Mouse (Mus musculus) T-helper 17 cell (primary cell): Measurements from ENCODE around the gene Ksr1.

Experiments
- in situ Hi-C, 2 experiments: fragments of 300-600 bp; cut with MboI, MseI; formaldehyde crosslinking; loops; 1 replicate in 1 of 2; 2 replicates in 1 of 2; pipeline ENCODE4 v1.15.1; 2025; ENCODE audit warnings: high pct_unique_total_duplicates in 2 of 2

The Ksr1 gene

GRCm38 (mm10) chr11:79148783-79149182 lies 2.6 kb upstream of the Ksr1 start:
- in situ Hi-C loops: loop anchor here in 1 of 2 experiments (5.0 to 25.0 kb wide), 2 partner anchors 64 to 1264 kb away; no protein-coding TSS in a partner anchor

GRCm38 (mm10) chr11:79145283-79146265 lies 633 bp downstream of the Ksr1 start:
- in situ Hi-C loops: loop anchor here in 1 of 2 experiments (5.0 to 25.0 kb wide), 2 partner anchors 67 to 1267 kb away; no protein-coding TSS in a partner anchor

- in situ Hi-C loops: loop anchor here in 1 of 2 experiments (5.0 to 25.0 kb wide), 2 partner anchors 68 to 1268 kb away; no protein-coding TSS in a partner anchor
These were observed 1.5 kb downstream of the Ksr1 start for GRCm38 (mm10) chr11:79144741-79145140.

GRCm38 (mm10) chr11:79144043-79144591 lies 2.1 kb downstream of the Ksr1 start:
- in situ Hi-C loops: loop anchor here in 1 of 2 experiments (25.0 kb wide), 1 partner anchor 1268 kb away; no protein-coding TSS in a partner anchor

- in situ Hi-C loops: loop anchor here in 1 of 2 experiments (25.0 kb wide), 1 partner anchor 1269 kb away; no protein-coding TSS in a partner anchor
These were observed 2.9 kb downstream of the Ksr1 start for GRCm38 (mm10) chr11:79143322-79143721.

- in situ Hi-C loops: loop anchor here in 1 of 2 experiments (25.0 kb wide), 1 partner anchor 1270 kb away; no protein-coding TSS in a partner anchor
These were observed 3.8 kb downstream of the Ksr1 start for GRCm38 (mm10) chr11:79142381-79142780.

GRCm38 (mm10) chr11:79141235-79142109 lies 4.7 kb downstream of the Ksr1 start:
- in situ Hi-C loops: loop anchor here in 1 of 2 experiments (25.0 kb wide), 1 partner anchor 1271 kb away; no protein-coding TSS in a partner anchor

GRCm38 (mm10) chr11:79140511-79140888 lies 5.7 kb downstream of the Ksr1 start:
- in situ Hi-C loops: loop anchor here in 1 of 2 experiments (25.0 kb wide), 1 partner anchor 1272 kb away; no protein-coding TSS in a partner anchor

- in situ Hi-C loops: loop anchor here in 1 of 2 experiments (10.0 to 25.0 kb wide), 2 partner anchors 965 to 1272 kb away; partner anchors contain the start of genes Nek8 and Tlcd1
These were observed 6.2 kb downstream of the Ksr1 start for GRCm38 (mm10) chr11:79139878-79140510.

- in situ Hi-C loops: loop anchor here in 1 of 2 experiments (10.0 to 25.0 kb wide), 2 partner anchors 964 to 1274 kb away; partner anchors contain the start of genes Nek8 and Tlcd1
These were observed 7.6 kb downstream of the Ksr1 start for GRCm38 (mm10) chr11:79138621-79139020.

GRCm38 (mm10) chr11:79137245-79137644 lies 9.0 kb downstream of the Ksr1 start:
- in situ Hi-C loops: loop anchor here in 1 of 2 experiments (10.0 to 25.0 kb wide), 2 partner anchors 962 to 1275 kb away; partner anchors contain the start of genes Nek8 and Tlcd1

GRCm38 (mm10) chr11:79135685-79136360 lies 10.4 kb downstream of the Ksr1 start:
- in situ Hi-C loops: loop anchor here in 1 of 2 experiments (10.0 to 25.0 kb wide), 2 partner anchors 961 to 1276 kb away; partner anchors contain the start of genes Nek8 and Tlcd1

- in situ Hi-C loops: loop anchor here in 1 of 2 experiments (10.0 to 25.0 kb wide), 2 partner anchors 960 to 1277 kb away; partner anchors contain the start of genes Nek8 and Tlcd1
These were observed 11.1 kb downstream of the Ksr1 start for GRCm38 (mm10) chr11:79135105-79135503.

GRCm38 (mm10) chr11:79134416-79135104 lies 11.6 kb downstream of the Ksr1 start:
- in situ Hi-C loops: loop anchor here in 1 of 2 experiments (10.0 to 25.0 kb wide), 2 partner anchors 960 to 1278 kb away; partner anchors contain the start of genes Nek8 and Tlcd1

GRCm38 (mm10) chr11:79133961-79134360 lies 12.2 kb downstream of the Ksr1 start:
- in situ Hi-C loops: loop anchor here in 1 of 2 experiments (10.0 to 25.0 kb wide), 2 partner anchors 959 to 1278 kb away; partner anchors contain the start of genes Nek8 and Tlcd1

- in situ Hi-C loops: loop anchor here in 1 of 2 experiments (10.0 to 25.0 kb wide), 2 partner anchors 958 to 1279 kb away; partner anchors contain the start of genes Nek8 and Tlcd1
These were observed 13.2 kb downstream of the Ksr1 start for GRCm38 (mm10) chr11:79133051-79133450.

GRCm38 (mm10) chr11:79131949-79132411 lies 14.2 kb downstream of the Ksr1 start:
- in situ Hi-C loops: loop anchor here in 1 of 2 experiments (10.0 to 25.0 kb wide), 2 partner anchors 957 to 1280 kb away; partner anchors contain the start of genes Nek8 and Tlcd1
